Mouse (Mus musculus): ENCODE measurements around the gene Vgll4.

Vgll4 gene

DNA sequence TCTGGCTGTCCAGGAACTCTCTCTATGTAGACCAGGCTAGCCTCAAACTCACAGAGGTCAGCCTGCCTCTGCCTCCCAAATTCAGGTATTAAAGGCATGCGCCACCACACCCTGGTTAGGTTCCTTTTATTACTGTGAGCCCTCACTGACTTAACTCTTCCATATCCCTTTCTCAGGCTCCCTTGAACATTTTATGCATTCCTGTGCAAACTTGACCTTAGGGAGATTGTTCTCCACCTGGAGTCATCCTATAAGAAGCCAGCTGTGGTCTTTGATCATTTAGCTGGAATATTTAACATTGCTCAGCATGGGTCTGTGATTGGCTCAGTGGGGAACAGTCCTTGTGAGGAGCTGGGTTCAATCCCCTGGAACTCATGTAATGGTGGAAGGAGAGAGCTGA, 4.5 kb upstream of the Vgll4 start:
- no peak for DNase-seq (ENCODE audit: low spot score in 2 of 2)

DNA sequence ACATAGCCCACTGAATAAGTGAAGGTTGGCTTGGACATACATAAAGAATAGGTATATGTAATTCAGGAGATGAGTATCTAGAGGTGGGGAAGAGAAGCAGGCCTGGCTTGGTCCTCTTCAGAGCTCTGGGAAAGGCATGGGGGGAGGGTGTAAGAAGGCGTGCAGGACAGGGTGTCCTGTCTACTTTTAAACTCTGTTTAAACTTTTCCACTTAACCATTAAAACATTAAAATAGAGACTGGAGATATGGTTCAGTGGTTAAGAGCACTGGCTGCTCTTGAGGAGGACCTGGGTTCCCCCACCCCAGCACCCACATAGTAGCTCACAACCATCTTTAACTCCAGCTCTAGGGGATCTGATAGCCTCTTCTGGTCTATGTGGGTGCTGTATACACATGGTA, 3.2 kb upstream of the Vgll4 start:
- DNase-seq (ENCODE audit: low spot score in 2 of 2) = no peak

DNA sequence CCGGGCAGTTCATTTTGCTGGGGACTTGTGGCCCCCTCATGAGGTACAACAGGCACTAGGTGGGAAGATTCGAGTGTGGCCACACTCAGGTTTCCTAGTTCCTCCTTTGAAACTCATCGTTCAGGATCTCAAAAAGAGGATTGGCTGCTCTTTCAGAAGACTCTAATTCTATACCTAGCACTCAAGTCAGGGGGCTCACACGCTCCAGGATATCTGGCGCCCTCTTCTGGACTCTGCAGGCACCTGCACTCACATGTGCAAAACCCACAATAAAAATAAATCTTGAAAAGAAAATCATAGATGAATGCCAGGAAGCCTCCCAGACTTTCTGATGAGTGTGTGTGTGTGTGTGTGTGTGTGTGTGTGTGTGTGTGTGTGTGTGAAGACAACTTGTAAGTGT, 1.1 kb upstream of the Vgll4 start:
- no peak for DNase-seq (ENCODE audit: low spot score in 2 of 2)

DNA sequence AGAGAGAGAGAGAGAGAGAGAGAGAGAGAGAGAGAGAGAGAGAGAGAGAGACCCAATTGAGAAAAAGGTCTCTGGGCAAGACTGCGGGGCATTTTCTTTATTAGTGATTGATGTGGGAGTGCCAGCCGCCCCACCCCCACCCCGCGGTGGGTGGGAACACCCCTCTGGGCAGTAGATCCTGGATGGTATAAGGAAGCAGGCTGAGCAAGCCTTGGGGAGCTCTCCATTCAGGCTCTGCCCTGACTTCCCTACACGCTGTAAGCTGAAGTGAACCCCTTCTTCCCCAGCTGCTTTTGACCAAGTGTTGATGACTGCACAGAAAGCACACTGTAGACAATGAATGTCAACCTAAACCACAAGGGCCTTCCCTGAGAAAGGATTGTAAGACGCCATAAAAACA, 592 bp upstream of the Vgll4 start:
- no peak for DNase-seq (ENCODE audit: low spot score in 2 of 2)

DNA sequence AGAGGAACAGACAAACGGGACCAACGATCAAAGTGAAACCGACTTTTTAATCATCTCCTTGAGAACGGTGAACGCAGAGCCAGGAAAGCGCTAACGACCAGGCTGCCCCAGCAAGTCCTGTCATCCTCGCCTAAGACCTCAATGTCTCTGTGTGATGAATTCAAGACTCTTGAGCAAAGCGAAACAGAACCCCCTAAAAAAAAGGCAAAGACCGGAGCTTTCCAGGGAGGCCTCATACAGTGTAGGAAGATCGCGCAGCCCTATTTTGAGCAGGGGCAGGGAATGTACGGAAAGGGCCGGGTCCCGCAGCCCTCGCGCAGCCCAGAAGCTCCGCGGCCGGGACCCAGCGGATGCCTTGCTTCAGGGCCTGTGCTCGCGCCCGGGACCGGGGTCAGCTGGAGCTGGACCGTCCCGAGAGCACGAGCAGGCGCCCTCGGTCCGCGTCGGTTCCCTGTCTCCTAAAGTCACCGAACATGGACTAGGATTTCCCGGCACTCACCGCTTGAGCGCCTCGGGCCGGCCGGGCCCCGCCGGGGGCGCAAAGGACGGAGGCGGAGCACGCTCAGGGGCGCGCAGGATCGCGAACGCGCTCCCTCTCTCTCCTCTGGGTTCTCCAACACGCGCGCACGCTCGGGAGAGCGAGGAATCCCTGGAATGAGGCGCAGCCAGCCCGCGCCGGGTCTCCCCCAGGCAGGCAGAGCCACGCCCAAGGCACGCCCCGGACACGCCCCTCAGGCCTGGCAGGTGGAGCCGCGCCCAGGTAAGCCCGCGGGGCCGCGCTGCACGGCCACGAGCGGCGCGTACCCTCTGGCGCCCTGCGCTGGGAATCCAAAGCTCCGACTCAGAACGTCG, 1.2 kb downstream of the Vgll4 start:
- DNase-seq (ENCODE audit: low spot score in 2 of 2) = peak; percentile 36 to 68

DNA sequence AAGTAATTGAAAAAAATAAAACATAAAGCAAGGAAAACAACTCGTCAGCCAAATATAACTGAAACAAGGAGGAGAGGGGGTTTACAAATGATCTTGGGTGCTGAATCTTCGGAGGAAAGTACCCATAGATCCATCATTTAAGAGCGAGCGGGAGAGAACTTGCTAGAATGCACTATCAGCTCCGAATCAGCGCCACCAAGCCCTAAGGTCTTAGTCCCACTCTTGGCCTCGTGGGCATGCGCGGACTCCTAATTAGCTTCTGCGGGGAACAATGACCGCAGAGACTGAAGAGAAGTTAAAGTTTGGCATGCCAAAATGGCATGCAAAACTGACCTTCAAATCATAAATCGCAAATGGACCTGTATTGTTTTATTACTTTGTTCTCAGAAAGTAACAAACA, 2.2 kb downstream of the Vgll4 start:
- DNase-seq (ENCODE audit: low spot score in 2 of 2) = no peak

DNA sequence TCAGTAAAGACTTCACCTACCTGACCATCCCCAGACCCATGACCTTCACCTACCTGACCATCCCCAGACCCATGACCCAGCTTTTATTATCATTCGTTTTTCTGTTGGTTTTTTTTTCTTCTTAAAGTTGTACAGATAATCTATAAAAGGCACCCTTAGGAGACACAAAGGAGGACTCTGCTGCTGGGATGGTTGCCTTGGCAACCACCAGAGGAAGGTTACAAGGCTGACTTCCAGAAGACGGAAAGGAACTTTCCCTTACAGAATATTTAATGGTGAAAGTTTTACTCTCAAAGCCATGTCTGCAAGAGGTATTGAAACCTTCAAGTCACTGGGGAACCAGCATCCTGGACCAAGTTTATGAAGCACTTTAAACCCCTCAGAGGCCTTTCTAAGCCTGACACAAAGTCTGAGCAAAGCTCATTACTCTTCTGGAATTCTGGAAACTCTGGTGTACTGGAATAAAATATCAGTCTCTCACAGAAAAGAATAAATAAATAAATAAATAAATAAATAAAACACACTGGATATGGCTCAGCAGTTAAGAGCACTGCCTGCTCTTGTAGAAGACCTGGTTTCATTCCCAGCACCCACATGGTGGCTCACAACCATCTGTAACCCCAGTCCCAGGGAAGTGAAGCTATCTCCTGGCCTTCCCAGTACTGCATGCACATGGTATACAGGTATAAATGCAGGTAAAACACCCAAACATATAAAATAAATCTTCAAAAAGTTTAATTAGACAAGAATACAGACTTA, 3.2 kb downstream of the Vgll4 start:
- no peak for DNase-seq (ENCODE audit: low spot score in 2 of 2)

DNA sequence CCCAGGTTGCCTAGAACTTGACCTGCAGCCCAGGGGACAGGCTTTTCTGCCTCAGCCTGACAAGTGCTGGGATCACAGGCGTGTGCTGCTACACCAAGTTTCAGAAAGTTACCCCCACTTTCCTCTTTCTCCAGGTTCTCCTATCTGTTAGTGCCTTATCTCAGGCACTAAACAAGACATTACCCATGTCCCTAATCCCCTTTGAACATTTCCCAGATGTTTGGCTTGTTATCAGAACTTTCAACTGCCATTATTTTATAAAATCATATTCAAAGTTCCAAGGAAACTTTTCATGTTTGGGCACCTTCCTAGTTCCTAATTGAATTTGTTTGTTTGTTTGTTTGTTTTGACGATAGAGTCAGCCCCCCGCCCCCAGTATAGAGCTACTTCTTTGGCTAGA, 4.0 kb downstream of the Vgll4 start:
- DNase-seq (ENCODE audit: low spot score in 2 of 2) = no peak

DNA sequence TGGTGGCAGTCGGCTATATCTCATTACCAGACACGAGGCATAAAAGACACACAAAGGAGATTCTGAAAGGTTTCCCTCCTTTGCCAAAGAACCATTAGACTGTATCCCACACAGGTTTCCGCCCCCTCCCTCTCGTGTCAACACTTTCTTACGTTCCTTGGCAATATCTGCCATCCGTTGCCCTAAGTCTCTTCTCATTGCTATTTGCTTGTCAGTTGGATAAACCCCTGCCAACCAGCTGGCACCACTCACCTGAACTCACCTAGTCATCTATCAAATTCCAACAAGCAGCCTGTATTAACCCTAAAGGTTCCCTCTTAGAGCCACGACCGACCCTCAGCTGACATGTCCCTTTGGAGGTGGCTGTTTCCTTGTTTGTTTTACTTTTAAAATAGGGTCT, 4.4 kb downstream of the Vgll4 start:
- no peak for DNase-seq (ENCODE audit: low spot score in 2 of 2)

DNA sequence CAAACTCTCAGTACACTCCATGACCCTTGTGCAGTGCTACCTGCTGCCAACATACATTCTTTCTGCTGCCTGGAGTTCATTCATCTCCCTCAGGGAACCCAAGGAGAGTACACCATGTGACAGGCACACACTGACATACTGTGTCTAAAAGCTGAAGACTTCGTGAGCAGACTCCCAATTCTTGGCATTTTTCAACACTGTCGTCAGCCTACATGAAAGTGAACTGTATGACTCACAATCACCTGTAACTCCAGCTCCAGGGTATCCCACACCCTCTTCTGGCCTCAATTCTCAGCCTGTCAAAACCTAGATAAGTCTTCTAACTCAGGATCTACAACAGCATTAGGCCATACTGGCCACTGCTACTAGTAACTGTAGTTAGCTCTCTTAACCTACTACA, 5.6 kb downstream of the Vgll4 start:
- DNase-seq (ENCODE audit: low spot score in 2 of 2) = no peak

DNA sequence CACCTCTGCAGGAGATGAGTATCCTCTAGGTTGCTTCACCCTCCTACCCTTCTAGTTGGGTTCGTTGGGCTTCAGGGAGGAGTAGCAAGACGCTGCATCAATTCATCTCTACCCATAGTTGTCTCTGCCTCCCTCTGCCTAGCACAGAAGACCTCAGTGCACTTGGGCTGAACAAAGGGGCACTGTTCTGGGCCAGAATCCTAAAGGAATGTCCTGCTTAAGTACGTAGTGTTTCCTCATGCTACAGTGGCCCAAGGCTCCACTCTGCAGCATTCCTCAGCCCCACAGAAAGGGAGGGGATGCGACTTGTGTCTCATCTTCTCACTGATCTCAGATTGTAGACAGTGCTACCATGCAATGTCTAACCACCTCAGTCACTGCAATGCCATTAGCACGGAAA, 6.2 kb downstream of the Vgll4 start:
- DNase-seq (ENCODE audit: low spot score in 2 of 2) = no peak

DNA sequence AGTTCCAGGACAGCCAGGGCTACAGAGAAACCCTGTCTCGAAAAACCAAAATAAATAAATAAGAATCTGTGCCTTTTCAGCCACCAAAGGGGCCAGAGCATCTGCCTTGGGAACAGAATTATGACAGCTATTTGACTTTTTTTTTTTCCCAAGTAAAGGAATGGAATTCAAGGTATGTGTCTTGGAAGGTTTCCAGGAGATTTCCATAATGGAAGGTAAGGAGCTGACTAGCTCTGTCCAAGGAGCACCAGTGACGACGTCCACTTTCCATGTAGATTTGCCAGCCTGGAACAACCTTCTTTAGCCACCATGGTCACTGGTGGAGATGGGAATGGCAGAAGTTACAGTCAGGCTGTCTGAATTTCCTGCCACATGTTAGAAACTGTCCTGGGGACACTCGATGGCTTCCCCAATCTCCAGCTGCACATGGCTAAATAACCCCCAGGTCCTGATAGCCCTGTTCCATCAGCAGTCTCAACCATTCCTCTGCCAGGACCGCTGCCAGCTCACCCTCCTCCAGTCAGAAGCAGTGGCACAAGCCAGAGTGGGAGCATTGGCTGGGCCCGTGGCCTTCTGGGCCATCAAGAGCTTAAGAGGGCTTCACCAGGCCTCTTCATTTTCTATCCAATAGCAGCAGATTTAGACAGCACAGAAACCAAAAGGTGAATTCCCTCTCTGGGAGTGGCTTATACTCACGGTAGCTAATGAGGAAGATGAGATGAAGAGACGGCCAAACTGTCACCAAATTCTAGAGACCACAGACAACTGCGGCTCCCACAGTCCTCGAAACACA, 8.3 kb downstream of the Vgll4 start:
- DNase-seq (ENCODE audit: low spot score in 2 of 2) = no peak

DNA sequence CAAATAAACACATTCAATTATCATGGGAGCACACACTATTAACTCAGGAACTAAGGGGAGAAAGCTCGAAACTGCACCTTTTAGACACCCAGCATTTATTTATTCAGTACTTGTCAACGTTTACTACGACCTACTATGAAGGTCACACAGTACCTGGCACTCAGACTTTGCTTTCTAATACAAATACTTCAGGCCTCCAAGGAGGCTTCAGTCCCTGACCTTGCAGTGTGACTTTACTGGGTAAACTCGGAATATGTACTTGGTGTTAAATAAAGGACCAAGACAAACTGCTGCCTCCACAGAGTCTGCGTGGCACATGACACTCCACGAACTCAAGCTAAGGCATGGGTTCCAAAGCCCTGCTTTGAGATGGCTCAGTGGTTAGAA, 10.8 kb downstream of the Vgll4 start:
- no peak for DNase-seq (ENCODE audit: low spot score in 2 of 2)

DNA sequence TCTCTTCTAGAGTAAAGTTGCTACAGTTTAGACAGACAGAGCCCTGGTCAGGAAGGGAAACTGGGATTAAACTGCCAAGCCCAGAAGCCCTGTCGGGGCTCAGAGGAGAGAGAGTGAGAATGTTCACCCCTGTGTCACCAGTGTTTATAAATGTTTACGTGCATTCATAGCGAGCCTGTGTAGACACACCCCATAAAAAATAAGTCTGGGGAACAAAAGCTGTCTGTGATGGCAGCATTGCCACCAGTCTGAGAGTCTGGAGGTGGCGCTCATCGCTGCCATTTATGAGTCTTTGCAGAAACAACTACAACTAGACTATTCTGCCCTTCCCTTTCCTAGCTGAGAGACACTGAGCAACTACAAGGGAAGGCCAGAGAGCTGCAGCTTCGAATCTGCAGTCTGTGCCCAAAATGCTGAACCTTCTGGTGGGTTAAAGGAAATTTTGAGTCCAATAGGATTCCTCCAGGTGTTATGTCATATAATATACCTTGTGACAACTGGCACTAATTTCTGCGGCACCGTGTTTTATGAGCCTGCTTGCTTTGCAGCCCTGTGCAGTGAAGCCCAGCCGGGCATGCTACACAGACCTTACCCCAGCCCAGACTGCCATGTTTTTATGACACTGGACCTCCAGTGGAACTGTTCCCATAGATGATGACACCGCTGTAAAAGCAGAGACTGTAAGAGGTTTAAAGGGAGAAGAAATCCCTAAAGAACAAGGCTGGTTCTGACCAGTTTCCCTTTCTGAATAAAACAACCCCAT, 11.4 kb downstream of the Vgll4 start:
- no peak for DNase-seq (ENCODE audit: low spot score in 2 of 2)

DNA sequence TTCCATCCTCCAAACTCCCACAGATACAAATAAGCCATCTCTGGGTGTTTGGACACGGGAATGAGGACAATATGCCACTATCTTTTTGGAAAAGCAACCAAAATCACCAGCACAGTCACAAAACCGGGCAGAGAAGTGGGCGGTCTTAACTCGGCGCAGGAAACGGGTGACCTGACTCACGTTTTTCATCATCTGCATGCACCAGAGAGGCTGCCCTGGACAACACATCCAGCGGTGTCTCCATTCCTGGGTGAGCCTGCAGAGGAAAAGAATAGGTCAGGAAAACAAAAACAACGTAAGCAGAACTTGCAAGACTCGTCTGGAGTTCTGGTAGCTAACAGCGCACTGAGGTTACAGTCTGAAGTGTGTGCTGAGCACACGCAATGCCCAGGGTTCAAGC, 12.0 kb downstream of the Vgll4 start:
- DNase-seq (ENCODE audit: low spot score in 2 of 2) = no peak

DNA sequence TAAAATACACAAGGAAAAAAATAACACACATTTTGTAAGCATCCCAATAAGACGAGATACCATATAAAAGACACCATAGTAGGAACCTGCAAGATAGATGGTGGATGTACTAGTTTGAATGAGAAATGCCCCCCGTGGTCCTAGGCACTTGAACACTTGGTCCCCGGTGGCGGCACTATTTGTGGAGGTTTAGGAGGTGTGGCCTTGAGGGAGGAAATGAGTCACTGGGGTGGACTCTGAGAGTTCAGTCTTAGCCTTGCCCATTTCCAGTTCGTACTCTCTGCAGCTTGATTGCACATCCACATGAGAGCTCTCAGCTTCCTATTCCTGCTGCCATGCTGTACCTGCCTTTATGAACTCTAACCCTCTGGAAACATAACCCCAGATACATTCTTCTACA, 15.3 kb downstream of the Vgll4 start:
- DNase-seq (ENCODE audit: low spot score in 2 of 2) = no peak

DNA sequence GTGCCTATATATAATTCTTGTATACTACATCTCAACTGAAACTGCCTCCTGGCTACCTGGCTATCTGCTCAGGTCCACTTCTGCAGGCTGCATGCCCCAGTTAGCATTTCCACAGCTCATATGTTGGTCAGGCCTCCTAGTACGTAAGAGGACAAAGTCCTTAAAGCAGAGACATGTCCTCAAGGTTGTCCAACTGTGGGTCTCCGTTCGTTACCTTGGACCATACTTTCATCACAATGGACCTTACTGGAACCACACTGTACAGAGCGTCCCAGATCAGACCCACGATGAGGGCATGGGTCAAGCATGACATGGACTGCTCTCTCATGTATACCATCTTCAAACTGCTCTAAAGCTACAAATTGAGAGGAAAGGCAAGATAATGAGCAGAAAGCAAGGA, 16.2 kb downstream of the Vgll4 start:
- DNase-seq (ENCODE audit: low spot score in 2 of 2) = no peak

DNA sequence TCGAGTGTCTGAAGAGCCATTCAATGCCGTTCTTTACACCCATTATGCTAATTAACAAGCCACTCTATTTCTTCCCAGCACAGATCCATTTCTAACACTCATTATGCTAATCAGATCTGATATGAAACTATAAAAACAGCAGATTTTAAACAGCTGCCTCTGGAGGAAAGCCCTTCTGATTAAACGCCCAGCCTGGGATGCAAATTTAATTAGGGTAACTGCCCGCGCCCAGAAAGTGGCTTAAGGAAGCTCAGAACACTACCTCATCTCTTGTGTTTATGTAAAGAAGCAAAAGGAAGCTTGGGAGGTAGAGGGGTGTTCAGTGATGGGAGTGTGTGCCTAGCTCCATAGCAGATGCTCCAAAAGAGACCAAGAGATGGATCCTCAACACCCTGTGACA, 17.4 kb downstream of the Vgll4 start:
- no peak for DNase-seq (ENCODE audit: low spot score in 2 of 2)

DNA sequence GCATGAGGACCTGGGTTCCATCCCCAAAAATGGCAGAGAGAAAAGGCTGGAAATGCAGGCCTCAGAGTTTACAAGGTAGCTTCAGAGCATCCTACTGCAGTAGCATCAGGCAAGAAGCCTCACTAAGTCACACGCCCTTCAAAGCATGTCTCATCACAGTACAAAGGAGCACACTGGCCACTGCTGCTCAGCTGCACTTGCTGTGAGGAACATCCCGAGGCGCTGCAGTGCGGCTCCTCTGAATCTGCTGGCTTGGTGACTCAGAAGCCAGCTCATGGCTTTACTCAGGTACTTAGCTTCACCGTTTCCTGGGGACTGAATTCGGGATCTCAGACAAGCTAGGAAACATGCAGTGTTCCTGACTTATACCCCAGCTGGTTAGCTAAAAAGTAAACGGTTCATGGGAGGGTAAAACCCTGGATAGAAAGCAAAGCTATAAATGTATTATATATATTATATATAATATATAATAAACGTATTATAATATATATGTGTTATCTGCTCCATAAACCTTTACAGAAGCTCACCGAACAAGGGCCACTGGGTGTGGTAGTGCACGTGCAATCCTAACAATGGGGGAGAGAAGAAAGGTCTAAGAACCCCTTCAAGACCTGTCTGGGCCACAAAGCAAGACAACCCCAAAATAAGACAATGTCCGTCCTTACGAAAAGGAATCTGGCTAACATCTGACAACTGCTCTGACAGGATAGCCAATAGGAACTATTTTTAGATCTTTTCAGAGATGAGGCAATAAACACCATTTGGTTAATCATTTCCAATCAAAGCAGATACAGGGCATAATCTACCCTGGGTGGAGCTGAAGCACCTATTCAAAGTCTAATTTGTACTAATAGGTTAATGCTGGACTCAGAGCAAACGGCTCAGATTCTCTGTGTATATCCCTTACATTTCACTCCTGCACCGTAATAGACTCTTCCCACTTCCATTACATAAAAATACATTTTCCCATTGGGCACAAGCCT, 25.0 kb downstream of the Vgll4 start:
- DNase-seq (ENCODE audit: low spot score in 2 of 2) = no peak

DNA sequence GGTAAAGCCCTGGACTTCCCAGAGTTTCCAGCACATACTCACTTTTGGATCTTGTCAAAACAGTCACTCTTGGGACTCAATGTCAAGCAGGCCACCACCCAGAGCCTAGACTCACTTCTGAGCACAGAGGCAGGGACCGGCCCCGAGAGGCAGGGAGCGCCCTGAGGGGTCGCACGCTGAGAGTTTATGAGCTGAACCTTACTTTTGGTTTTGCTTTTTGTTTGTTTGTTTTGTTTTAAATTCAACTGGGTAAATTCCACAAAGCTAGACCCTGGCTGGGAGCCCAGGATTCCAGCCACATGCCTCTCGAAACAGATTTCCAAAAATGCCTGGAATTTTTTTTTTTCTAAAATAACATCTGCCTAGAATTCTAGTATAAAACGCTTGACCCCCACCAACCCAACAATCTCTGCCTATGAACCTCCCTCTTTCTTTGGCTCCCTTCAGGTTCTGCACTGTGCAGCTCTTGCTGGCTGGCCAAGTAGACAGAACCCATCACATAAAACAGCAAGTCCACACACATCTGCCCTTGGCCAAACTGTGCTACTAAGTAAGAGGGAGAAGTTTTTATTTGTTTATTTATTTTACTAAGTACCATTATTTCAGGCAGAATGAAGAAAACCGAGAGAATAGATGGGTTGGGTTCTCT, 28.5 kb downstream of the Vgll4 start:
- no peak for DNase-seq (ENCODE audit: low spot score in 2 of 2)

All from spleen, postnatal 4 days (tissue).